Mouse (Mus musculus) left cerebral cortex, adult 2 months (tissue): ENCODE measurements around the gene Anxa4. TPM values are rescaled to one million over a fixed set of nuclear protein-coding genes. Genes with fewer than 3 reads are reported as not detected.
A peak's percentile ranks its signal among the peaks of the same experiment; 100 is the strongest.

Source experiments
- DNase-seq, 2 experiments: peaks; one replicate each; pipeline ENCODE4 v3.0.0; 2021 to 2022; ENCODE audit warnings: low spot score in 2 of 2, mixed read lengths in 1 of 2; ENCODE audit errors: extremely low spot score in 1 of 2
- H3K27ac ChIP-seq: fragments of 200-600 bp; 2 replicates; pipeline ENCODE4 v1.8.1; 2022
- H3K4me3 ChIP-seq: fragments of 200-600 bp; 2 replicates; pipeline ENCODE4 v1.8.1; 2022
- CTCF ChIP-seq: fragments of 200-600 bp; IDR thresholded peaks from 2 replicates; pipeline ENCODE4 v1.8.1; 2022; ENCODE audit warnings: antibody characterized with exemption, mild to moderate bottlenecking, moderate library complexity
- intact Hi-C: fragments of 180-260 bp; cut with DNase I; formaldehyde crosslinking; loops from one replicate; pipeline ENCODE4 v1.15.1; 2025
- total RNA-seq, 2 experiments: library from RNA; stranded (reverse); gene quantifications; 2 replicates each; pipeline ENCODE4 v1.2.3; 2021

Anxa4 gene
- total RNA-seq, 2 experiments from 2014 or later = 6.5 to 7.7 TPM

GRCm38 (mm10) chr6:86776001-86776705 lies 17.2 kb downstream of the Anxa4 start:
- Histone ChIP-seq H3K27ac (peak overlapping the region; percentile 83), H3K4me3 (no peak overlapping the region)
- no peak for TF ChIP-seq CTCF
- intact Hi-C loops = no loop called here
- DNase-seq = peak in 1 of 2 experiments; percentile 26

- intact Hi-C loops = no loop called here
- Histone ChIP-seq H3K27ac (no peak overlapping the region), H3K4me3 (no peak overlapping the region)
- DNase-seq = no peak
- TF ChIP-seq CTCF = no peak
These were observed 18.4 kb downstream of the Anxa4 start for GRCm38 (mm10) chr6:86774937-86775336.

- no peak overlapping the region for H3K4me3 ChIP-seq
- H3K27ac ChIP-seq = no peak overlapping the region
- intact Hi-C loops = no loop called here
- no peak; the same call in 1 of the 2 replicates for TF ChIP-seq CTCF
- no peak for DNase-seq
These were observed 19.6 kb downstream of the Anxa4 start for GRCm38 (mm10) chr6:86773830-86774229.

- intact Hi-C loops = no loop called here
- Histone ChIP-seq H3K4me3 (no peak overlapping the region), H3K27ac (peak overlapping the region; percentile 57)
- no peak; the same call in 1 of the 2 replicates for TF ChIP-seq CTCF
- DNase-seq = no peak
These were observed 20.8 kb downstream of the Anxa4 start for GRCm38 (mm10) chr6:86772631-86773030.

GRCm38 (mm10) chr6:86768938-86769337 lies 24.4 kb downstream of the Anxa4 start:
- DNase-seq = no peak
- Histone ChIP-seq H3K27ac (no peak overlapping the region), H3K4me3 (no peak overlapping the region)
- TF ChIP-seq CTCF = no peak
- intact Hi-C loops = no loop called here

- intact Hi-C loops = no loop called here
These were observed 25.1 kb downstream of the Anxa4 start for GRCm38 (mm10) chr6:86768186-86768776.

GRCm38 (mm10) chr6:86767465-86767864 lies 25.9 kb downstream of the Anxa4 start:
- Histone ChIP-seq H3K4me3 (no peak overlapping the region), H3K27ac (no peak overlapping the region)
- no peak for DNase-seq
- TF ChIP-seq CTCF = no peak
- intact Hi-C loops = no loop called here

More at GRCm38 (mm10) chr6:86768186-86768776, 25.1 kb downstream of the Anxa4 start:
- TF ChIP-seq CTCF = no peak
- Histone ChIP-seq H3K27ac (no peak overlapping the region), H3K4me3 (no peak overlapping the region)
- no peak for DNase-seq

GRCm38 (mm10) chr6:86765637-86766059 lies 27.7 kb downstream of the Anxa4 start:
- Histone ChIP-seq H3K27ac (no peak overlapping the region), H3K4me3 (no peak overlapping the region)
- TF ChIP-seq CTCF = no peak
- intact Hi-C loops = no loop called here
- DNase-seq = no peak

GRCm38 (mm10) chr6:86754105-86754863 lies 39.1 kb downstream of the Anxa4 start:
- DNase-seq = no peak
- TF ChIP-seq CTCF = no peak; the same call in 1 of the 2 replicates
- Histone ChIP-seq H3K27ac (no peak overlapping the region), H3K4me3 (no peak overlapping the region)
- intact Hi-C loops = no loop called here

GRCm38 (mm10) chr6:86752843-86753485 lies 40.4 kb downstream of the Anxa4 start:
- no peak for DNase-seq
- H3K27ac ChIP-seq = no peak overlapping the region
- TF ChIP-seq CTCF = no peak
- H3K4me3 ChIP-seq = no peak overlapping the region
- intact Hi-C loops = no loop called here

GRCm38 (mm10) chr6:86750961-86751360 lies 42.4 kb downstream of the Anxa4 start:
- no peak for TF ChIP-seq CTCF
- Histone ChIP-seq H3K27ac (no peak overlapping the region), H3K4me3 (no peak overlapping the region)
- intact Hi-C loops = no loop called here
- DNase-seq = no peak
